Mouse (Mus musculus) neutrophil, adult 5-6 weeks (primary cell): ENCODE measurements around the gene Gm20877. TPM values are rescaled to one million over a fixed set of nuclear protein-coding genes. Genes with fewer than 3 reads are reported as not detected.
"Not testable (repeated sequence)": the region's sequence is repeated elsewhere in the genome, so short reads cannot be mapped to it uniquely, and the experiment has no call there.

Source experiments
- ATAC-seq: fragments of 151-379, 151-347 bp; 2 replicates; pipeline ENCODE4 v1.8.0; 2017; ENCODE audit warnings: mild to moderate bottlenecking, moderate TSS enrichment; ENCODE audit not compliant: insufficient number of reproducible peaks, poor library complexity, low FRiP score, severe bottlenecking; ENCODE audit errors: extremely low read depth
- total RNA-seq: library from RNA; stranded (forward); fragments of 200-1000 nt; gene quantifications from 2 replicates; pipeline ENCODE4 v1.2.3, GENCODE M21; 2017

Gene Gm20877
- not detected in 2 replicates for total RNA-seq

GRCm38 (mm10) chrY:17093573-17093972, at the start of gene Gm20877:
Gene Gm20877, plus strand, starts transcription at chrY:17093873.
- ATAC-seq: not testable (repeated sequence)
